Mouse (Mus musculus) testis, adult 2 months (tissue): ENCODE data around the gene Xkr8.

Experiments used
- CTCF ChIP-seq: fragments of 200-500 bp; IDR thresholded peaks from 2 replicates; pipeline ENCODE4 v1.5.1; 2012; ENCODE audit warnings: low read depth, mild to moderate bottlenecking, inconsistent platforms, low read length, moderate library complexity; ENCODE audit not compliant: control insufficient read depth, insufficient read depth, insufficient replicate concordance
- POLR2A ChIP-seq: fragments of 200-500 bp; IDR thresholded peaks from 2 replicates; pipeline ENCODE4 v1.6.1; 2012; ENCODE audit warnings: low read depth, mild to moderate bottlenecking, inconsistent platforms, low read length, moderate library complexity; ENCODE audit not compliant: control insufficient read depth

GRCm38 (mm10) chr4:132762602-132763001 is 30.3 kb upstream of the Xkr8 start:
- TF ChIP-seq CTCF (no peak), POLR2A (no peak)
